Mouse (Mus musculus): ENCODE data around the gene Upf3b.

GRCm38 (mm10) chrX:37084927-37085660 lies 25.0 kb downstream of the Upf3b start, which contains the start of gene Rpl39:
- TF ChIP-seq CTCF (IDR thresholded peaks at IDR 0.05; ENCODE audit: low read depth) (no peak), EP300 (optimal IDR thresholded peaks at IDR 0.05) (no peak)
